Mouse (Mus musculus) liver, embryonic 15.5 days (tissue): Measurements from ENCODE around the gene Arvcf. TPM values are rescaled to one million over a fixed set of nuclear protein-coding genes. Genes with fewer than 3 reads are reported as not detected.
A peak's percentile ranks its signal among the peaks of the same experiment; 100 is the strongest.

ENCODE experiments used
- ATAC-seq: fragments of 200-750 bp; cut with Nextera tagmentation; 2 replicates; pipeline ENCODE4 v1.8.0; 2017; ENCODE audit warnings: moderate number of reproducible peaks, mild to moderate bottlenecking, moderate library complexity; ENCODE audit not compliant: insufficient read depth
- H3K27ac ChIP-seq: fragments of 300-500 bp; sonication (generic); replicated peaks from 2 replicates; pipeline ENCODE4 v1.5.1; 2015; ENCODE audit warnings: mild to moderate bottlenecking, inconsistent platforms
- H3K27me3 ChIP-seq: fragments of 300-500 bp; sonication (generic); 2 replicates; pipeline ENCODE4 v1.6.1; 2015; ENCODE audit warnings: mild to moderate bottlenecking, inconsistent platforms
- H3K36me3 ChIP-seq: fragments of 300-500 bp; sonication (generic); replicated peaks from 2 replicates; pipeline ENCODE4 v1.6.1; 2015; ENCODE audit warnings: moderate library complexity, mild to moderate bottlenecking, inconsistent platforms
- H3K4me1 ChIP-seq: fragments of 300-500 bp; sonication (generic); replicated peaks from 2 replicates; pipeline ENCODE4 v1.6.1; 2015; ENCODE audit warnings: inconsistent platforms
- H3K4me2 ChIP-seq: fragments of 300-500 bp; sonication (generic); 2 replicates; pipeline ENCODE4 v1.6.1; 2015; ENCODE audit warnings: moderate library complexity, mild to moderate bottlenecking, inconsistent platforms
- H3K4me3 ChIP-seq: fragments of 300-500 bp; sonication (generic); replicated peaks from 2 replicates; pipeline ENCODE4 v1.5.1; 2015; ENCODE audit warnings: mild to moderate bottlenecking, inconsistent platforms
- H3K9ac ChIP-seq: fragments of 300-500 bp; sonication (generic); 2 replicates; pipeline ENCODE4 v1.6.1; 2015; ENCODE audit warnings: moderate library complexity, mild to moderate bottlenecking, inconsistent platforms
- H3K9me3 ChIP-seq: fragments of 300-500 bp; sonication (generic); replicated peaks from 2 replicates; pipeline ENCODE4 v1.6.1; 2016; ENCODE audit warnings: inconsistent platforms
- WGBS: fragments of 180-500 bp; shearing (Covaris S2); methylation state at CpG from one replicate; pipeline ENCODE4 v1.1.7; 2015; ENCODE audit warnings: mixed read lengths; ENCODE audit not compliant: insufficient replicate concordance; 5-methylcytosine and 5-hydroxymethylcytosine counted together
- polyA plus RNA-seq: library from polyadenylated mRNA; unstranded; fragments of >200 nt; fragmentation: Nextera tagmentation; extraction: Ambion mirVana; gene quantifications from 2 replicates; pipeline ENCODE4 v1.2.1, GENCODE M21; 2015

Gene Arvcf
- polyA plus RNA-seq, 1 experiment from 2014 or later: 7.6 TPM

DNA sequence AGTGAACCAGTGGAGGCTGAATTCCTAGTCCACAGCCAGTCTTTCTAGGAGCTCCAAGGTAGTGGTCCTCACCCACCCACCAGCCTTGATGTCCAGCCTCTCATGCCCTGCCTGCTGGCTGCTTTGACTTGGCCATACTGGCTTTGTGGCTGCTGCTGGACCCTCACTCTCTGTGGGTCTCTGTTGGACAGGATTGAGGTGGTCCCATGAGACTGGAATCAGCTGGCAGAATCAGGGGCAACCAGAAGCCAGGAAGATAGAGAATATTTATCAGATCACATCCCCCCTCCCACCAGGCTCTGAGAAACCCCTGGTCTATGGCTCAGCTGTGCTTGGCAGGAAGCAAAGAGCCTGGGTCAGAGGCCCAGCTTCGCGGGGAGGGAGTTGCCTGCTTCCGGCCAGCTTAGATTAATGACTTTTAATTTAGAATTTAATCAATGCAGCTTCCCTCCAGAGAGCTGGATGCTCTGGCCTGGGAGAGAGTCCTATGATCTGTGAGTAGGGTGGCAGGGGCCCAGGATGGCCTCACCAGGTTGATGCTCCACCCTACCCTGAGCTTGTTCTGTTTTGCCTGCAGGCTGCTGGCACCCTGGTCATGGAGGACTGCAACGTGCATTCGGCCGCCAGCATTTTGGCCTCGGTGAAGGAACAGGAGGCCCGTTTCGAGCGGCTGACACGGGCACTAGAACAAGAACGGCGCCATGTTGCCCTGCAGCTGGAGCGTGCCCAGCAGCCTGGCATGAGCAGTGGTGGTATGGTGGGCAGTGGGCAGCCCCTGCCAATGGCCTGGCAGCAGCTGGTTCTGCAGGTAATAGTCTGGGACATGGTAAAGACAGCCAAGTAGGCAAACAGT lies 40.8 kb downstream of the Arvcf start:
- Histone ChIP-seq H3K4me3 (no peak overlapping the region), H3K4me2 (peak overlapping the region; percentile 61), H3K4me1 (peaks cover 89% of the 10 kb centered on the region), H3K27me3 (no peaks in the 10 kb centered on the region), H3K27ac (peak overlapping the region; percentile 70), H3K9ac (peak overlapping the region; percentile 21; the same call in 1 of the 2 replicates), H3K36me3 (no peaks in the 10 kb centered on the region), H3K9me3 (no peaks in the 10 kb centered on the region)
- no peak for ATAC-seq
- 66% methylated on average over 14 of the region's 14 CpGs for WGBS

DNA sequence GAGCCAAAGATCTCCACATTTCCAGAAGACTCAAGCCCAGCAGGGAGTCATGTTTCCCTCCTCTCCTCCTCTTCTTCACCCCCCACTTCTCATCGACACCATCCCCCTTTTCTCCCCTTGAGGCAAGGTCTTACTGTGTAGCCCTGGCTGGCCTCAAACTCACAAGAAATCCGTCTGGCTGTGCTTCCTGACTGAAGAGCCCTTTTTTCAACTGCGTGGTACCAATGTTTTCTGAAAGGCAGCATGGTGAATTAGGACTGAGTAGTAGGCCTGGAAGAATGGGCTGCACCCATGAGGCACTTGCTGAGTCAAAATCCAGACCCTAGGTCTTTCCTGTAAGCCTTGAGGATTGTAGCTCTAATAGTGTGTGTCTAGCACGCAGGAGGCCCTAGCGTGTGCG lies 42.4 kb downstream of the Arvcf start:
- ATAC-seq: no peak
- Histone ChIP-seq H3K4me3 (no peak overlapping the region), H3K9me3 (no peaks in the 10 kb centered on the region), H3K27ac (no peak overlapping the region), H3K27me3 (no peaks in the 10 kb centered on the region), H3K4me2 (no peak overlapping the region), H3K36me3 (no peaks in the 10 kb centered on the region), H3K4me1 (peaks cover 94% of the 10 kb centered on the region), H3K9ac (no peak overlapping the region)
- WGBS: 74% methylated on average over 6 of the region's 6 CpGs

DNA sequence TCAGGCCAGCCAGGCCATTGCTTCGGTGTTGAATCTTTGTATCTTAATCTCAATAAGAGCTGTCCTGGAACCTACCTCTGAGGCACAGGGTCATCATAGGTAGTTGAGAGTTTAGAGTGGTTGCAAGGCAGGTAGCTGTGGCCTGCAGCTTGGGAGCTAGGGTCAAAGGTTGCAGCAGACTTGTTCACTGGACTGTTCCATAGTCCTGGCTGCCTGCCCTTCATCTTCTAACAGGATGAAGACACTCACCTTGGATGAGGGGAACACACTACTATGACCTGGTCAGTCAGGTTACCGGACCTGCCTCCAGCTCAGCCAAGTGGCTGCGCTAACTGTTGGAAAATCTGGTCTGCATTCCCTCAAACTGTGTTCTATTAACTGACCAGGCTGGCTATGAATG lies 43.1 kb downstream of the Arvcf start:
- 89% methylated on average over 3 of the region's 3 CpGs for WGBS
- ATAC-seq: no peak
- no peak overlapping the region for H3K4me3 ChIP-seq
- no peak overlapping the region for H3K27ac ChIP-seq
- no peaks in the 10 kb centered on the region for H3K27me3 ChIP-seq
- no peaks in the 10 kb centered on the region for H3K9me3 ChIP-seq
- H3K4me2 ChIP-seq: no peak overlapping the region
- H3K36me3 ChIP-seq: no peaks in the 10 kb centered on the region
- peaks cover 92% of the 10 kb centered on the region for H3K4me1 ChIP-seq
- H3K9ac ChIP-seq: no peak overlapping the region

- Histone ChIP-seq H3K4me3 (no peak overlapping the region; the same call in 1 of the 2 replicates), H3K27ac (peak overlapping the region; percentile 26; the same call in 1 of the 2 replicates), H3K4me1 (peaks cover 86% of the 10 kb centered on the region), H3K9ac (no peak overlapping the region), H3K36me3 (no peaks in the 10 kb centered on the region), H3K9me3 (no peaks in the 10 kb centered on the region), H3K4me2 (peak overlapping the region; percentile 98; the same call in 1 of the 2 replicates), H3K27me3 (no peaks in the 10 kb centered on the region)
- 63% methylated on average over 3 of the region's 3 CpGs for WGBS
- ATAC-seq: no peak
These were observed 43.7 kb downstream of the Arvcf start for GRCm38 (mm10) chr16:18391728-18392127.

- ATAC-seq: peak; percentile 82
- peaks cover 10% of the 10 kb centered on the region; the same call in 1 of the 2 replicates for H3K36me3 ChIP-seq
- H3K4me2 ChIP-seq: peak overlapping the region; percentile 98
- no peaks in the 10 kb centered on the region for H3K9me3 ChIP-seq
- under 1% methylated on average over 63 of the region's 63 CpGs for WGBS
- peaks cover 76% of the 10 kb centered on the region for H3K4me1 ChIP-seq
- H3K27ac ChIP-seq: peak overlapping the region; percentile 72
- peak overlapping the region; percentile 77 for H3K9ac ChIP-seq
- peak overlapping the region; percentile 73 for H3K4me3 ChIP-seq
- no peaks in the 10 kb centered on the region for H3K27me3 ChIP-seq
These were observed 44.8 kb downstream of the Arvcf start for GRCm38 (mm10) chr16:18392469-18393426.

DNA sequence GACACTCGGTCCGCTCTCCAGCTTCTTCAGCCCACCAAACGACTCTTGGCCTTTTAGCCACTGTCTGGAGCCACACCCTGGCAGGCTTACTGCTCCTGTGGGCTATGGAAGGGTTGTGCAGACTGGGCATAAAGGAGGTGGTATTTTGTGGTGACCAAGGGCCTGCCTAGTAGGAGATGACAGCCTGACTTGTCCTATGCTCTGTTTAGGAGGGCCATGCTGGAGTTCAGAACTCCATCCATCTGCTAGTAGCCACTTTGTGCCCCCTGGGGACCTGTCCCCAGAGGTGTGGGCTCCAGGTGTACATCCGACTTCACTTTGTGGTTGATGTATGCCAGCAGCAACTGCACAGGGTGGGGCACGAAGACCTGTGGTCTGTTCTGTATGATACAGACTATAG lies 45.6 kb downstream of the Arvcf start:
- ATAC-seq: no peak
- WGBS: 44% methylated on average over 5 of the region's 5 CpGs
- Histone ChIP-seq H3K4me1 (peaks cover 68% of the 10 kb centered on the region), H3K9ac (peak overlapping the region; percentile 77), H3K4me2 (peak overlapping the region; percentile 98), H3K9me3 (no peaks in the 10 kb centered on the region), H3K4me3 (peak overlapping the region; percentile 73), H3K36me3 (peaks cover 14% of the 10 kb centered on the region), H3K27ac (0 out of 2 replicates have a peak overlapping the region, but pooled peaks have one; percentile 12), H3K27me3 (no peaks in the 10 kb centered on the region)

DNA sequence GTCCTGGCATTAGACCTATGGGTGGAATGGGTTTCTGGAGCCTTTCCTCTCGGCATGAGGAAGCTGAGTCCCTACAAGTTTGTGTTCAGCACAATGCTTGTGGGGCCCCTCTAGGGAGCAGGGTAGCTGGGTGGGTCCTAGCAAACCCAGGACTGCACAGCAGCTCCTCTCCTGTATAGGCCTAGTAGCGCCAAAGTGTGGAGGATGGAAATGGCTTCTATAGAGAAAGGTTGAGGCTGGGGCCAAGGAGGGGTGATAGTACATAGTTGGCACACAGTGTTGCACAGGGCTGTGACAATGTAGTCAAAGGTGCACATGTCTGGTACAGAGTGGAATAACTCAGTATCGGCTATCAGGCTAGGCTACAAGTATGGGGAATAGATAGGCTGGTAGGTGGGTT lies 46.1 kb downstream of the Arvcf start:
- ATAC-seq: no peak
- 54% methylated on average over 3 of the region's 3 CpGs for WGBS
- 0 out of 2 replicates have a peak overlapping the region, but pooled peaks have one; percentile 12 for H3K27ac ChIP-seq
- H3K9me3 ChIP-seq: no peaks in the 10 kb centered on the region
- H3K4me3 ChIP-seq: no peak overlapping the region
- no peak overlapping the region for H3K9ac ChIP-seq
- H3K4me2 ChIP-seq: peak overlapping the region; percentile 98; the same call in 1 of the 2 replicates
- peaks cover 67% of the 10 kb centered on the region for H3K4me1 ChIP-seq
- peaks cover 14% of the 10 kb centered on the region for H3K36me3 ChIP-seq
- H3K27me3 ChIP-seq: no peaks in the 10 kb centered on the region

GRCm38 (mm10) chr16:18394777-18395619 lies 47.0 kb downstream of the Arvcf start:
- Histone ChIP-seq H3K9ac (no peak overlapping the region), H3K27ac (no peak overlapping the region)

GRCm38 (mm10) chr16:18395620-18396036 lies 47.6 kb downstream of the Arvcf start:
- Histone ChIP-seq H3K9ac (no peak overlapping the region), H3K27me3 (no peaks in the 10 kb centered on the region), H3K4me1 (peaks cover 57% of the 10 kb centered on the region), H3K27ac (no peak overlapping the region), H3K4me2 (no peak overlapping the region), H3K4me3 (no peak overlapping the region), H3K36me3 (peaks cover 14% of the 10 kb centered on the region), H3K9me3 (no peaks in the 10 kb centered on the region)
- 67% methylated on average over 6 of the region's 7 CpGs for WGBS
- ATAC-seq: no peak

More at GRCm38 (mm10) chr16:18394777-18395619, 47.0 kb downstream of the Arvcf start:
- Histone ChIP-seq H3K4me1 (peaks cover 64% of the 10 kb centered on the region), H3K27me3 (no peaks in the 10 kb centered on the region), H3K4me2 (no peak overlapping the region), H3K9me3 (no peaks in the 10 kb centered on the region), H3K36me3 (peaks cover 14% of the 10 kb centered on the region), H3K4me3 (no peak overlapping the region)
- ATAC-seq: no peak
- WGBS: 64% methylated on average over 11 of the region's 11 CpGs

DNA sequence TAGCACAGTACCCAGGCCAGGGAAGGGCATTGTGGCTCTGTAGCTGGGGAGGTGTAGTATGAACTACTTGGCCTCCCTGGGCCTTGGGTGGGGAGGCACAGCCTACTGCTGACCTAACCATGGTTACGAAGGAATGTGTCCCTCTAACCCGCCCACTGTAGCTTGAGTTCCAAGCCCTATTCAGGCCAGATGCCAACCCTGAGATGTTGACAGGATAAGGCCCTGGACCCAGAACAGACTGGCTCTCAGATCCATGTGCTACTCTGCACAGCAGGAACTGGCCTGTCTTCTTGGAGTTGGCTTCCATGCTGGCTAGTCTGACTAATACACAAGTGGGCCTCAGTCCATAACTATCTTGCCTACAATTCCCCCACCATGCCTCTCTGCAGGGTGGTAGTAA lies 48.2 kb downstream of the Arvcf start:
- Histone ChIP-seq H3K4me1 (peaks cover 54% of the 10 kb centered on the region), H3K27me3 (no peaks in the 10 kb centered on the region), H3K27ac (no peak overlapping the region), H3K4me2 (no peak overlapping the region), H3K9me3 (no peaks in the 10 kb centered on the region), H3K4me3 (no peak overlapping the region), H3K9ac (no peak overlapping the region), H3K36me3 (peaks cover 14% of the 10 kb centered on the region)
- no peak for ATAC-seq
- WGBS: 53% methylated on average over 2 of the region's 2 CpGs
